Mouse (Mus musculus) MEL (cell line): ENCODE results near the gene Cd180. TPM values are rescaled to one million over a fixed set of nuclear protein-coding genes. Genes with fewer than 3 reads are reported as not detected.

ENCODE experiments used
- DNase-seq: peaks from one replicate; pipeline ENCODE4 v3.0.0; 2011; ENCODE audit warnings: low read depth, low spot score
- H3K27ac ChIP-seq: 2 replicates; pipeline ENCODE4 v1.5.1; 2012; ENCODE audit warnings: low read depth, mild to moderate bottlenecking, control low read depth, low read length, moderate library complexity; ENCODE audit not compliant: control insufficient read depth
- H3K27me3 ChIP-seq, 2 experiments: fragments of 150-350 bp in 1 of 2; sonication (generic) in 1 of 2; 2 replicates each; pipeline ENCODE4 v1.6.1; 2012; ENCODE audit warnings: low read length in 2 of 2, mild to moderate bottlenecking in 2 of 2, improper control_type of control experiment in 1 of 2, moderate library complexity in 1 of 2; ENCODE audit not compliant: insufficient read depth in 2 of 2, control insufficient read depth in 1 of 2
- H3K36me3 ChIP-seq, 2 experiments: 2 replicates each; pipeline ENCODE4 v1.6.1; 2012 to 2014; ENCODE audit warnings: low read length in 2 of 2, improper control_type of control experiment in 1 of 2, inconsistent platforms in 1 of 2, mild to moderate bottlenecking in 1 of 2; ENCODE audit not compliant: insufficient read depth in 2 of 2, control insufficient read depth in 1 of 2
- H3K4me1 ChIP-seq, 2 experiments: fragments of 150-350 bp in 1 of 2; sonication (generic) in 1 of 2; 2 replicates each; pipeline ENCODE4 v1.6.1; 2012; ENCODE audit warnings: low read length in 2 of 2, improper control_type of control experiment in 1 of 2, mild to moderate bottlenecking in 1 of 2; ENCODE audit not compliant: insufficient read depth in 2 of 2, control insufficient read depth in 1 of 2
- H3K4me3 ChIP-seq, 2 experiments: fragments of 150-350 bp in 1 of 2; sonication (generic) in 1 of 2; 2 replicates each; pipeline ENCODE4 v1.5.1; 2012; ENCODE audit warnings: low read depth in 2 of 2, low read length in 2 of 2, mild to moderate bottlenecking in 2 of 2, moderate library complexity in 2 of 2, control low read depth in 1 of 2, improper control_type of control experiment in 1 of 2; ENCODE audit not compliant: control insufficient read depth in 1 of 2, insufficient read depth in 1 of 2
- H3K79me2 ChIP-seq: 2 replicates; pipeline ENCODE4 v1.6.1; 2012; ENCODE audit warnings: mild to moderate bottlenecking, low read length, moderate library complexity; ENCODE audit not compliant: control insufficient read depth, poor library complexity, insufficient read depth
- H3K9ac ChIP-seq: 2 replicates; pipeline ENCODE4 v1.6.1; 2012; ENCODE audit warnings: low read depth, mild to moderate bottlenecking, control low read depth, low read length, moderate library complexity; ENCODE audit not compliant: control insufficient read depth, poor library complexity, severe bottlenecking
- H3K9me3 ChIP-seq: fragments of 150-350 bp; sonication (generic); replicated peaks from 2 replicates; pipeline ENCODE4 v1.6.1; 2012; ENCODE audit warnings: mild to moderate bottlenecking, low read length, improper control_type of control experiment, moderate library complexity; ENCODE audit not compliant: insufficient read depth
- CHD1 ChIP-seq: IDR thresholded peaks from 2 replicates; pipeline ENCODE4 v1.6.1; 2012; ENCODE audit warnings: low read depth, mild to moderate bottlenecking, inconsistent platforms, low read length, improper control_type of control experiment
- ELF1 ChIP-seq: IDR thresholded peaks from 2 replicates; pipeline ENCODE4 v1.6.1; 2014; ENCODE audit warnings: low read depth, mild to moderate bottlenecking, inconsistent platforms, low read length, improper control_type of control experiment, moderate library complexity
- ETS1 ChIP-seq: IDR thresholded peaks from 2 replicates; pipeline ENCODE4 v1.6.1; 2012; ENCODE audit warnings: low read depth, mild to moderate bottlenecking, inconsistent platforms, low read length, improper control_type of control experiment, moderate library complexity
- GABPA ChIP-seq: IDR thresholded peaks from 2 replicates; pipeline ENCODE4 v1.6.1; 2012; ENCODE audit warnings: low read depth, mild to moderate bottlenecking, inconsistent platforms, low read length, improper control_type of control experiment, moderate library complexity
- HCFC1 ChIP-seq: IDR thresholded peaks from 2 replicates; pipeline ENCODE4 v1.6.1; 2012; ENCODE audit warnings: low read depth, mild to moderate bottlenecking, inconsistent platforms, low read length, improper control_type of control experiment, moderate library complexity
- KAT2A ChIP-seq: conservative IDR thresholded peaks from 2 replicates; pipeline ENCODE4 v1.6.1; 2012; ENCODE audit warnings: low read depth, low read length, improper control_type of control experiment, inconsistent platforms
- MAFK ChIP-seq: IDR thresholded peaks from 2 replicates; pipeline ENCODE4 v1.6.1; 2011; ENCODE audit warnings: low read depth, mild to moderate bottlenecking, low read length, improper control_type of control experiment, borderline replicate concordance
- MAZ ChIP-seq: IDR thresholded peaks from 2 replicates; pipeline ENCODE4 v1.6.1; 2012; ENCODE audit warnings: low read depth, mild to moderate bottlenecking, inconsistent platforms, low read length, improper control_type of control experiment
- MEF2A ChIP-seq: IDR thresholded peaks from 2 replicates; pipeline ENCODE4 v1.6.1; 2014; ENCODE audit warnings: low read depth, mild to moderate bottlenecking, inconsistent platforms, low read length, improper control_type of control experiment; ENCODE audit not compliant: poor library complexity, insufficient replicate concordance, severe bottlenecking; ENCODE audit errors: extremely low read depth
- MYB ChIP-seq: IDR thresholded peaks from 2 replicates; pipeline ENCODE4 v1.6.1; 2011; ENCODE audit warnings: mild to moderate bottlenecking, low read depth, low read length, improper control_type of control experiment
- MYC ChIP-seq: IDR thresholded peaks from 2 replicates; pipeline ENCODE4 v1.6.1; 2011; ENCODE audit warnings: low read depth, mild to moderate bottlenecking, low read length, improper control_type of control experiment, moderate library complexity
- NRF1 ChIP-seq: IDR thresholded peaks from 2 replicates; pipeline ENCODE4 v1.6.1; 2014; ENCODE audit warnings: low read depth, mild to moderate bottlenecking, inconsistent platforms, low read length, improper control_type of control experiment, moderate library complexity; ENCODE audit not compliant: poor library complexity, insufficient read depth, severe bottlenecking
- POLR2AphosphoS2 ChIP-seq: IDR thresholded peaks from 2 replicates; pipeline ENCODE4 v1.6.1; 2011; ENCODE audit warnings: low read length, improper control_type of control experiment
- POLR2AphosphoS5 ChIP-seq: IDR thresholded peaks from 2 replicates; pipeline ENCODE4 v1.6.1; 2012; ENCODE audit warnings: low read depth, borderline replicate concordance, mild to moderate bottlenecking, inconsistent platforms, low read length, moderate library complexity, mixed read lengths
- RCOR1 ChIP-seq: IDR thresholded peaks from 2 replicates; pipeline ENCODE4 v1.6.1; 2012; ENCODE audit warnings: low read depth, mild to moderate bottlenecking, inconsistent platforms, low read length, improper control_type of control experiment
- SIN3A ChIP-seq: IDR thresholded peaks from 2 replicates; pipeline ENCODE4 v1.6.1; 2012; ENCODE audit warnings: low read length, improper control_type of control experiment, inconsistent platforms
- SMC3 ChIP-seq: IDR thresholded peaks from 2 replicates; pipeline ENCODE4 v1.6.1; 2011; ENCODE audit warnings: low read depth, low read length, improper control_type of control experiment
- TAL1 ChIP-seq: IDR thresholded peaks from 2 replicates; pipeline ENCODE4 v1.6.1; 2012; ENCODE audit warnings: mild to moderate bottlenecking, inconsistent platforms, low read length, moderate library complexity, mixed read lengths
- TCF12 ChIP-seq: IDR thresholded peaks from 2 replicates; pipeline ENCODE4 v1.6.1; 2014; ENCODE audit warnings: low read depth, mild to moderate bottlenecking, inconsistent platforms, low read length, improper control_type of control experiment, moderate library complexity
- UBTF ChIP-seq: IDR thresholded peaks from 2 replicates; pipeline ENCODE4 v1.6.1; 2012; ENCODE audit warnings: low read depth, mild to moderate bottlenecking, inconsistent platforms, low read length, improper control_type of control experiment, moderate library complexity, borderline replicate concordance; ENCODE audit not compliant: insufficient read depth
- ZC3H11A ChIP-seq: IDR thresholded peaks from 2 replicates; pipeline ENCODE4 v1.6.1; 2012; ENCODE audit warnings: low read depth, mild to moderate bottlenecking, inconsistent platforms, low read length, improper control_type of control experiment
- ZKSCAN1 ChIP-seq: IDR thresholded peaks from 2 replicates; pipeline ENCODE4 v1.6.1; 2012; ENCODE audit warnings: low read depth, mild to moderate bottlenecking, inconsistent platforms, low read length, improper control_type of control experiment, moderate library complexity
- ZMIZ1 ChIP-seq: IDR thresholded peaks from 2 replicates; pipeline ENCODE4 v1.6.1; 2012; ENCODE audit warnings: low read depth, mild to moderate bottlenecking, inconsistent platforms, low read length, improper control_type of control experiment, moderate library complexity
- polyA plus RNA-seq, 2 experiments: library from polyadenylated mRNA; stranded (reverse) in 1 of 2; unstranded in 1 of 2; fragments of >175 nt in 1 of 2; fragments of >200 nt in 1 of 2; gene quantifications; 2 replicates each; pipeline versions ENCODE4 v1.2.1 to v1.2.4; 2012; ENCODE audit warnings: low replicate concordance in 2 of 2, low read depth in 1 of 2; ENCODE audit not compliant: insufficient read length in 2 of 2, insufficient read depth in 1 of 2, missing spikeins in 1 of 2
- total RNA-seq: library from RNA; depleted of rRNA; stranded (reverse); fragments of 300-350 nt; gene quantifications from 2 replicates; pipeline ENCODE4 v1.2.3, GENCODE M21; 2012

The Cd180 gene
- total and polyA plus RNA-seq, 3 experiments, result 0.12 to 1.8 TPM; not detected in 1

- TF ChIP-seq ZMIZ1, result no peak
- TF ChIP-seq GABPA, result no peak
- no peak for TF ChIP-seq CHD1
These were observed 2.0 kb downstream of the Cd180 start (continued) for GRCm38 (mm10) chr13:102695121-102695905.

GRCm38 (mm10) chr13:102698335-102698734 lies 5.0 kb downstream of the Cd180 start:
- Histone ChIP-seq H3K36me3 (peaks cover 0 to 22% of the 10 kb centered on the region in 2 experiments; a peak in 2 of 4 replicates), H3K27me3 (no peaks in the 10 kb centered on the region), H3K4me1 (peaks cover 2 to 26% of the 10 kb centered on the region in 2 experiments; a peak in 3 of 4 replicates), H3K27ac (no peak overlapping the region), H3K9ac (no peak overlapping the region), H3K79me2 (no peaks in the 10 kb centered on the region), H3K9me3 (no peaks in the 10 kb centered on the region), H3K4me3 (no peak overlapping the region)
- no peak for DNase-seq
- TF ChIP-seq POLR2AphosphoS2 (no peak), SIN3A (no peak), TCF12 (no peak), MYB (no peak), RCOR1 (no peak), MAZ (no peak), NRF1 (no peak), UBTF (no peak), POLR2AphosphoS5 (no peak), ZC3H11A (no peak)

- no peaks in the 10 kb centered on the region for H3K9me3 ChIP-seq
- H3K9ac ChIP-seq, result no peak overlapping the region
- no peaks in the 10 kb centered on the region for H3K79me2 ChIP-seq
- TF ChIP-seq POLR2AphosphoS2 (no peak), MEF2A (no peak), CHD1 (no peak), HCFC1 (no peak), TCF12 (no peak), POLR2AphosphoS5 (no peak), MYB (no peak), RCOR1 (no peak), ETS1 (no peak), SMC3 (no peak), MAFK (no peak), GABPA (no peak), ZKSCAN1 (no peak), MAZ (no peak), TAL1 (no peak), MYC (no peak), ZMIZ1 (no peak), ELF1 (no peak), KAT2A (no peak), UBTF (no peak)
- TF ChIP-seq, all 39 proteins: peak for 0
- Histone ChIP-seq H3K36me3 (peaks cover 0 to 20% of the 10 kb centered on the region in 2 experiments; a peak in 2 of 4 replicates), H3K27ac (no peak overlapping the region), H3K27me3 (no peaks in the 10 kb centered on the region), H3K4me3 (no peak overlapping the region), H3K4me1 (peaks cover 2 to 22% of the 10 kb centered on the region in 2 experiments; a peak in 3 of 4 replicates)
- no peak for DNase-seq
These were observed 5.5 kb downstream of the Cd180 start for GRCm38 (mm10) chr13:102698751-102699323.
